Mouse (Mus musculus) embryonic fibroblast, embryonic 13.5 days (primary cell): ENCODE data around the gene Tead4.

ENCODE experiments used
- CTCF ChIP-seq: IDR thresholded peaks from 2 replicates; pipeline ENCODE4 v1.5.1; 2011; ENCODE audit warnings: mild to moderate bottlenecking, control low read depth, low read length, moderate library complexity, borderline replicate concordance; ENCODE audit not compliant: insufficient read depth
- POLR2A ChIP-seq: IDR thresholded peaks from 2 replicates; pipeline ENCODE4 v1.6.1; 2011; ENCODE audit warnings: low read depth, mild to moderate bottlenecking, control low read depth, low read length, moderate library complexity

GRCm38 (mm10) chr6:128301891-128302290 is 1.3 kb upstream of the Tead4 start:
- TF ChIP-seq POLR2A (no peak), CTCF (no peak)
